Mouse (Mus musculus) cerebellum, adult 2 months (tissue): ENCODE measurements around the gene Spns2.

ENCODE experiments used
- CTCF ChIP-seq: fragments of 200-500 bp; IDR thresholded peaks from 2 replicates; pipeline ENCODE4 v1.5.1; 2011; ENCODE audit warnings: low read depth, mild to moderate bottlenecking, control low read depth, low read length, moderate library complexity, borderline replicate concordance; ENCODE audit not compliant: insufficient read depth
- POLR2A ChIP-seq: fragments of 200-500 bp; IDR thresholded peaks from 2 replicates; pipeline ENCODE4 v1.6.1; 2011; ENCODE audit warnings: low read length, control low read depth, borderline replicate concordance; ENCODE audit not compliant: insufficient read depth

DNA sequence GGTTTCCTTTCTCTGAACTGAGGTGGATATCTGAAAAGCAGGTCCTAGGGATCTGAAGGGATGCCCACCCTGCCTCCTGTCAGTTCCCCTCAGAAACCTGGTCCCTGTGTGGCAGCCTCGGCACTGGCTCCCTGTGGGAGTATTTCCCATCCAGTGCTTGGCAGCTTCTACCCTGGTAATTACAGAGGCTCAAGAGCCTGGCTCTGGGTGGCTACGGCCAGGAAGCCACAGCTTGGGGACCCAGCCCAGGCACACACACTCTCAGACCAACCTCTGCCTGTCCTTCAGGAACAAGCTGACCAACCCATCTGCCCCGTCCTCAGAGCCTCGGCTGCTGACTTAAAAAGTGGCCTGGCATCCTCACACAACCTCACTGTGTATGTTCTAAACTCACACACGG lies 8.4 kb downstream of the Spns2 start:
- TF ChIP-seq CTCF = no peak
- no peak for TF ChIP-seq POLR2A
